Mouse (Mus musculus): ENCODE measurements at regions not wholly inside any gene's neighbourhood (a gene's known extent, or its start where the extent isn't known, plus 50 kb on each side); places are given as distances from the start of the nearest gene placed in this dataset.
"Not testable (repeated sequence)": the region's sequence is repeated elsewhere in the genome, so short reads cannot be mapped to it uniquely, and the experiment has no call there.

DNA sequence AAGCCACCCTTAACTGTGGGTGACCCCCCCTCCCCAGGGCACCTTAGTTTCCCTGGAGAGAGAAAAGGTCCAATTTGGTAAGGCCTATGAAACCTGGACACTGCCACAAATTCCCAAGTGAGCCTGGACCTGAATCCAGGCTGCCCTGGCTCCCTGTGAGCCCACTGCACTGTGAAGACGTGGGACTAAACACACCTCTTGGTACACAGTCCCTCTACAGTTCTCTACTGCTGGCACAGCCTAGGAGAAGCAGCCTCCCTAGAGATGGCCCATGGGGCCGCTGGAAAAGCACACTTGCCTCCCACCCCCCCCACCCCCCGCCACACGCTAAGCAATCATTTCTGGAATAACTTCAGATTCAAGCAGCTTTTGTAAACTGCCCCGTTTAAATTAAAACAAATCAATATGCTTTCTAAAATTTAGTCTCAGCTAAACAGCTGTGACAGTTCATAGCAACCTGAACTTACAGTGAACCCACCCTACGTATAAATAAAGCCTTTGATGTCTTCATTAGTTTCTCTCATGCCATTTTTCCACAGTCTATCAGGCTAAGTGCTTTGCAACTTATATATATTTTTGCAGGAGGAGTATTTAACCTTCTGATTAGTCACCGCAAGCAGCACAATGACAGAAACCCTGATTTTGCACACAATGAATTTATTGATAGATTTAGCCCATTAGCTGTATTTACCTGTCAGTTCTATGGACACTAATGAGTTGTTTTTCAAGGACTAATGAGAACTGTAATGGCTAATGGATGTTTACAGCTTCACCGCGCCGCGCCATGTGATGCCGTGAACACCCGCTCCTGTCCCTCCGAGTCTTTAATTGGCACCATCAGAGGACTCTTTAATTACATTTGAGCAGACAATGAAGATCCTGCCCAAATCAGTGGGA lies 215.3 kb downstream of the 3100002H09Rik start:
- DNase-seq, result no peak

DNA sequence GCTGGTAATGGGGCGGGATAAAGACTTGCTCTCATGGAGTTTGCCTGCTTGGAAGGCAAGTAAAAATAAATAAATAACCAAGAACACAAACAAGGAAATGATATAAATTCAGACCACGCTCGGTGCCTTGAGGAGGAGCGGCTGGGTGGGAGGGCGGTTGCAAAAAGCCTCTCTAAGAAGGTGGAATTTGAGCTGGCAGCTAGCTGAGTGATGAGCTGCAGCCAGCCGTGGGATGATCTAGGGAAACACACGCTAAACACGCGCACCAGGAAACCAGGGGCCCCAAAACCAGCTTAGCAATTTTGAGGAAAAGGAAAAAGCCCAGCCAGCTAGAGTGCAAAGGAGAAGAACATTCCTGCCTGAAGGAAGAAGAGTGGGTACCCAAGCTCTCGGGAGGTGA lies 217.0 kb downstream of the 3100002H09Rik start:
- no peak for DNase-seq

DNA sequence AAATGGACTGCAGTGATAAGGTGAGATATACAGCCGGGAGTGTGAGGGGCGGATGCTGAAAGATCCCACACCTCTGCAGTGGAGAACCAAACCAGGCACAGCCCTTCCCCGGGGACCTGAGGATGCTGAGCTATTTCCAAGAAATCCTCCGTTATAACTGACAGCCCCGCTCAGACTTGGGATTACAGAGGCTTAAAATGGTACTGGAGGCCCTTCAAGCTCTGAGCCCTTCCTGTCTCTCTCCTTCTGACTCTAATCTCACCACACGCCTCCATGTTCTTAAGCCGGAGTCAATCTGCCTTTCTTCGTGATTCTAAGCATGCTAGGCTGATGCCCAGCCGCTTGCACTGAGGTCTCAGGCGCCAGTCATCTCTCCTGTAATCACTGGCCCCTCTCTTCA lies 221.5 kb downstream of the 3100002H09Rik start:
- DNase-seq, result no peak

DNA sequence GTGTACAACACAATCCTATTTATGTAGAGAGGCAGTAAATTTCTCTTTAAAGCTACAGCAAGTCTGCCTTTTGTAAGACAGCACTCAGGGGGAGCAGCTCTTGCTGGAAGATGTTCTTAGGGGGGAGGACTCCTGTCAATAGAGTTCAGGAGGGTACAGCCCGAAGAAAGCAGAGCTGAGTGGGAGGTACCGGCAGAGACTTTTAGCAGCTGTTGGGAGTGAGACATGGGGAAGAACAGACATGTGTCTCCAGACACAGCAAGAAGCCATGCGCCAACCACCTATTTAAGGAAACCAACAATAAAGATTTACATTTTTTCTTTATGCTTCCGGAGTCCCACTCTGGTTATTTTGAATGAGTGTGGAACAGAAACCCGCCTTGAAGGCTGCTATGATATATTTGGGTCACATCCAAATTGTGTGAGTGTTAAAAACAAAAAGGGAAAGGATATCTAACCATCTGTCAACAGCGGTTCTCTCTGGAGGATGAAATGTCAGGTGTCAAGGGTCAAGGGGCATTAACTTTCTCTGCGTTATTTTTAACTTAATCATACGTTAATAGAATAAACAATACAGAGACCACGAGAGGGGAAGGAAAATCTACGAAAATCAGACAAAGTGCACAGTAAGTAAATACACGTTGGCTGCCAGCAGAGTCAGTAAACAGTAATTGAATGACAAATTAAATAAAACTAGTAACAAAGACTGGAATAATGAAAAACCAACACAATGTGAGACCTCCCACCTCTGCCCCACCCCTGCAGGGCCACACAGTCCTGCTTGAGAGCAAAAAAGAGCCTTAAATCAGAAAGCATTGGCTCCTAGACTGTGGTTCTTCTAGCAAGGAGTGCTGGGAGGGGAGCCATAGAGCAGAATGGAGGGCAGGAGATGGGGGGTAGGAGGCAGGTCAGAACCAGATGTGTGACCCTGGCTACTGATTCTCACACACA lies 225.2 kb downstream of the 3100002H09Rik start:
- no peak for DNase-seq

DNA sequence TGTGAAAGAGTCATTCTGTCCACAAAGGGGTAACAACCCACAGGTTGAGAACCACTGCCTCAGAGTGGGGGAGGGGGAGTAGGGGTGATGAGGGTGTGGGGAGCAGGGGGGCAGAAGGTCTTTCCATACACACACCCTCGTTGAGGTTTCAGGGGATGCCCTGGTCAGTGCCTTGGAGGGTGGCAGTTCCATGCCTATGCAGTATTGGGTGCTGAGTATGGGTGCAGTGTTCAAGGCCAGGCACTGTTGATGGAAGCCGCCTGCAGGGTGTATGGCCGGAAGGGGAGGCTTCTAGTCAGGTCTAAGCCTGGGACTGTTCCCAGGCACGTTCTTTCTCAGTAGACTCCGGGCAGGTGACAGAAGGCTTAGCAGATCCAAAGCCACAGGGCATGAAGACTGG lies 234.1 kb downstream of the 3100002H09Rik start:
- DNase-seq, result no peak

DNA sequence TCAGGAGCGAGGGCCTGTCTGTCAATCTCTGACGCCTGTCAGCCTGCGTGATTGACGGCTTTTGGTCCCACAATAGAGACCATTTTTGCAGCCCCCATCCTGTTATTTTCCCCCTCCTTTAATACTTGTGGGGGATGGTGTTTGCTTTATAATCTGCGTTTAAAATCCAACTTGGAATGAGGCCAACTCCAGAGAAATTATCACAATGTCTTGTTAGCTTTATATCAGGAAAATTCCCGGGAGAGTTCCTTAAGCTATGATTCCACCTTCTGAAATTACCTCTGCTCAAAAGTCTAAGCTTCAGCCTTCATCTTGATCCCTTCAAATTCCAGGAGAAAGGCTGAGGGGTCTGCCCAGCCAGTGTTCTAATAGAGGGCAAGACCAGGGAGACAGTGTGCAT lies 235.0 kb downstream of the 3100002H09Rik start:
- DNase-seq, result no peak

DNA sequence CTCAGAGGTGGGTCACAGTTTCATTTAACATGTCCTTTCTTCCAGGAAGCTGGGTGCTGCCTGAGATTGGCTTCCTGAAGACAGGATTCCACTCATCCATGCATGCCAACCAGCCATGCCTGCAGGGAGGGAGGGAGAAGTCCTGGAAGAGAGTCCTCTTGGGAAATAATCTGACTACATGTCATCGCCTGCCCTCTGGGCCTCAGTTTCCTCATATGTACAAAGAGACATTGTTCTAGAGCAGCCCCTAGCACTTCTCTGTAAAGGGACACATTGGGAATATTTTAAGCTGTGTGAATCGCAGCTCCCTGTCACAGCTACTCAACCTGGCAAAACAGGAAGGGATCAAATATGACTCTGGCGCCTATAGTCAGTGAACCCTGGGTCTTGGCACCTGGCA lies 241.8 kb downstream of the 3100002H09Rik start:
- DNase-seq, result no peak

DNA sequence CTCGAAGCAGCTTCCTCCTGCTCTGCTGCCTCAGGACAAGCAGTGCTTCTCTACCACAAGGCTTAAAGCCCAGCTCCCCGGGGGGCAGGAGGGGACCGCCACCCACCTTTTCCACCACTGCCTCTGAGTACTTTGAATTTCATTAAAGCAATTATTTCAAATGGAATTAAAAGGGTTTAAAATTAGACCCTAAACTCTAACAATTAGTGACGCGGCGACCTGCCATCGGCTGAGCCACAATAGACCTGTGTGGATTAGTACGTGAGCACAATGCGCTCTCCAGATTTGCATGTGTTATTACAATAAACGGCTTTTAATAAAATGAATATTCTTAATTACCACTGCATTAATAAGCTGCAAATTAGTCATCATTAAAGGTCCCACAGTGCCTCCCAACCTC lies 242.5 kb downstream of the 3100002H09Rik start:
- DNase-seq, result no peak

DNA sequence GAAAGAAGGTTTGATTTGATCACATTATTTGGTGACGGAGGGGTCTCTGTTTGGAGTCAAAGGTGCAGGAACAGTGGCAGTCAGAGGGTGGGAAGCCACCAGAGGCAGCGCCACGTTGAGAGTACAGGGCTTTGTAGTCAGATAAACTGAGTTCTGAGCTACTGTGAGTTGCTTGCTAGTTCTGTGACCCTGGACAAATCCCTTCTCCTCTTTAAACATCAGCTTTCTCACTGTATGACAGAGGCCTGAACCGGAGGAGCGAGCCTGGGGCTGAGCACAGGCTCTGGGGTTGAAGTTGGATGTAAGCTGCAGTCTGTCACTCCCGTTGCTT lies 250.1 kb downstream of the 3100002H09Rik start:
- DNase-seq, result no peak

DNA sequence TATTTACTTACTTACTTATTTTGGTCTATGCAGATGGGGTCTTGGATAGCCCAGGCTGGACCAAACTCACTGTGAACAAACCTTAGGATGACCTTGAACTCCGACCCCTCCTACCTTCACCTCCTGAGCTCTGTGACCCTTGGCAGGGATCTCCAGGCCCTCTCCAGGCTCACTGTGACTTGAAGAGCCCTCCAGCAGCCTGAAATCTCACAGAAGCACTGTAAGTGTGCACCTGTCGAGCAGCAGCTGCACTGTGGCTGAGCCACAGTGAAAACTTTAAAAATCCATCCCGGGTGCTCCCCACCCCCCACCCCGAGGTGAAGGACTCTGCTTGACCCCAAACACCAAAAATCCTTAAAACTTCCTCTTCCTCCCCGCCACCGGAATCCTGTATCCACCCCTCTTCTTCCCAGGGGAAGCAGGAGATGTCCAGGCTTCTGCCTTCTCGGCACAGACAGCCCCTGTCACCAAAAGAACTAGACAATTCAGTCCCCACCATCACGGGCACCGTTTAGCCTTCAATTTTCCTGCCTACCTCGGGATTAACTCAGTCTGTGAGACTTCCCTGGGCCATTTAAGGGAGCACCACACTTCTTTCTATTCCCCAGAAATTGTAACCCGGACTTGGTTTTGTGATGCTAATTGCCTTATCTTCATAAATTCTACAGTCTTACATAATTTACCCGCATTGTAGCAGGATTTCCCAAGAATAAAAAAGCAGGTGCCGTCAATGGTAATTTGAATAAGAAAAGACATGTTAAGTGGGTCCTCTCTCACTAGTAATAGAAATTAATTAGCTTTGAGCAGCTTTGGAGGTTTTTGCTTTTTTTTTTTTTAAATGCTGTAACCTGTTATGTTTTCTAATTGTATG lies 250.7 kb downstream of the 3100002H09Rik start:
- no peak for DNase-seq

DNA sequence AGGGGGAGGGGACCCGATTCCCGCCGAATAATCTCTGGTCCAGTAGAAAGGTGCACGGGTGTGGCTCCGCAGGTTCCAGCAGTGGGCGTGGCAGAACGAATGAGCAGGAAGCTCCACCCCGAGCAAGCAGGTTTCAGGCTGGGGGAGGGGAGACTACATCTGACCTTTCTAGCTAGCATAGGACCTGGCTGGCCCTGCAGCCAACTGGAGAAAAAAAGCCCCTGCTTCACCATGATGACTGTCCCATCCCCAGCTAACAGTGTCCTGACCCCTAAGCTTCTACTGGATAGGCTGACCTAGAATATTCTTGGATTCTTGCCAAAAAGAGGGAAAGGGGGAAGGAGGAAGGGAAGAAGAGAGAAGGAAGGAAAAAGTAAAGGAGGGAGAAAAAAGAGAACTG lies 252.1 kb downstream of the 3100002H09Rik start:
- DNase-seq, result not testable (repeated sequence)

DNA sequence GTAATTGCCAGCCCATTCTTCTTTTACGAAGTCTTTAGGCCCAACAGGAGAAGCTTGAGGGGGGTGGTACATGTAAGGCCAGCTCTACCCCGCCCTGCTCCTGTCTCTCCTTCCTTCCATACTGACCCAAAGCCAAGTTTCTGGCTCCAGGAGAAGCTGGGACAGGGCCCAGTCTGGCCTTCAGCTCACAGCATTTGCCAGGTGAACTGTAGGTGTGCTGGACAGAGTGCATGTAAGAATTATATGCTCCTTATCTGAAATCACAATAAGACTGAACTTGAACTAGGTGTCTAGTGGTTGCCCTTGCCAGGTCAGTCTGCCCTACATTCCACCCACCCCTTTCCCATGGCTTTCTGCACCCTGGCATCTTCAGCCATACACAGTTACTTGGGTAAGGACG lies 260.2 kb downstream of the 3100002H09Rik start:
- no peak for DNase-seq

DNA sequence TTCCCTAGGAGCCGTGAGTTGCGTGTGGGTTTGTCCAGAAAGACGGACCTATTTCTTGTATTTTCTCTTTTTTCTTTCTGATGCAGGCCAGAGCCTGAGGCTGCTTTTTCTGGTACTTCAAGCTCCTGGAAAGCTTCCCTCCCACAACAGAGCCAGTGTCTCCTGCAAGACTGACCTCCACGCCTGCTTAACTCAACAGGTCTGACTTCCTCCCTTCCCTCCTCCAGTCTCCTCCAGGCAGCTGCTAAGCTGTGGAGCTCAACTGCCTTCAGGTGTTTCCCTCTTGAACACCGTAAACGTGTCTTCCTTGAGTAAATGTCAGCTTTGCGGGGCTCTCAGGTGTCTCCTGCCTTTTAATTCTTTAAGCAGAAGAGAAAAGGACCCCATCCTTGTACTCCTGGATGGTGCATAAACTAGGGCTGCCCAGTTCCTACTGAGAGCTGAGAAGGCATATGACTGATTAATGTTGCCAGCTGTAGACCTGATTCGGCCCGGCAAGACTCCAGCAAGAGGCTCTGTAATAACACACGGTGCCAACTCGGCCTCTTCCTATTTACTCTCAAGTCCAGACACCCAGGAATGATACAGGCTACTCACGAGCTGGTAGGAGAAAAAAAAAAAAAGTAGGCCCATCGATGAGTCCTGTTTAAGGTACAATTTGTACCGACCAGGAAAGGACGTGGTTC lies 260.9 kb downstream of the 3100002H09Rik start:
- no peak for DNase-seq

DNA sequence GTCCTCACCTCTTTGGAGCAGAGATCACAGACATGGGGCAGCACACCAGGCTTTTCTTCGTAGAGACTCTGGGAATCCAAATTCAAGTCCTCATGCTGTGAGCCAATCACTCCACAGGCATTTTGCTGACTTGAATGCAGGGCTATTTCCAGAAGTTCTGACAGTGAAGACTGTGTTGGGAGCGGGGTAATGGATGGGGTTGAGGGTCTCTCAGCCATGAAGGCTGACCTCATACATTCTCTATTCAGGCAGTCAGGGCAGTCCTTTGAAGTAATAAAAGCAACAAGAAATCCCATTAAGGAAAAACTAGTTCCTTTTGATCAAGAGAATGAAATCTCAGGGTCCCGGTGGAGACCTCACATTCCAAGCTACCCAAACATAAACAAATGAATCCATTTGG lies 261.5 kb downstream of the 3100002H09Rik start:
- DNase-seq, result no peak

DNA sequence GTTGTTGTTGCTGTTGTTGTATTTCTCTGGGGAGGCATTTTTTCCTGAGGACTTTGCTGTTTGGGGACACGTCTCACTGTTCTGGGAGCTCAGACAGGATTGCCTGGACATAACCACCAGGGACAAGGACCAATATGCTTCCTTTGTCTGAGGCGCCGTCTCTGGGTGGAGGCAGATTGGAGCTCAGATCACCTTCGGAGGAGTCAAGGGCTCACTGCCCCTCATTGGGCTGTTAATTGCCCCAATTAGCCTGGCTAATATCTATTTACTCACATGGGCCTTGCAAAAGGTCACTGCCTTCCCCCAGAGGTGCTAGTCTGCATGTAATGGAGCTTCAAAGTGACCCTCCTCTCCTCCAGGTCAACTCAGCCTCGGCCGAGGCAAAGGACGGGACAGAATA lies 270.5 kb downstream of the 3100002H09Rik start:
- no peak for DNase-seq

DNA sequence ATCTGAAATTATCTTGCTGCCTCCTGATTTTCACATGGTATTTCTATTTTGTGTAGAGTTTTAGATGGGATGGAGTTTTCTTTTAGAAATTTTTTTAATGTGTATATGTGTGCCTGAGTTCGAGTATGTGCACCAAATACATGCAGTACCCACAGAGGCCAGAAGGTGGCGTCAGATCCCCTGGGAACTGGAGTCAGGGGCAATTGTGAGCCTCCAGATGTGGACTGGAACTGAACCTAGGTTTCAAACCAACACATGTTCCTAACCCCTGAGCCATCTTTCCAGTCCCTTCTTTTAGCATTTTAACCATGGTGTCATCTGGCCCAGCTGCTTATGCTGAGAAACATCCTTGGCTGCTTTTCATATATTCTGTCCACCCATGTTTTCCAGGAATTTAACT lies 274.9 kb downstream of the 3100002H09Rik start:
- DNase-seq, result no peak

DNA sequence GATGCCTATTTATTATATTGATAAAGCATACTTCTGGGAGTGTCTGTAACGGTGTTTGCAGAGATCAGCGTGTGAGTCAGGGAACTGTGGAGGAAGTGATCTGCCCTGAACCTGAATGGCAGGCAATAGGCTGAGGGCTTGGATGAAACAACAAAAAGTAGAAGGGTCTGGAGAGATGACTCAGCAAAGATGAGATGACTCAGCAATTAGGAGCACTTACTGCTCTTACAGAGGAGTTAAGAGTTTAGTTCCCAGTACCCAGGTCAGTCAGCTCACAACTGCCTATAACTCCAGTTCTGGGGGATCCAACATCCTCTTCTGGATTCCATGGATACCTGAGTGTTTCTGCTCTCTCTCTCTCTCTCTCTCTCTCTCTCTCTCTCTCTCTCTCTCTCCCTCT lies 277.6 kb downstream of the 3100002H09Rik start:
- no peak for DNase-seq

DNA sequence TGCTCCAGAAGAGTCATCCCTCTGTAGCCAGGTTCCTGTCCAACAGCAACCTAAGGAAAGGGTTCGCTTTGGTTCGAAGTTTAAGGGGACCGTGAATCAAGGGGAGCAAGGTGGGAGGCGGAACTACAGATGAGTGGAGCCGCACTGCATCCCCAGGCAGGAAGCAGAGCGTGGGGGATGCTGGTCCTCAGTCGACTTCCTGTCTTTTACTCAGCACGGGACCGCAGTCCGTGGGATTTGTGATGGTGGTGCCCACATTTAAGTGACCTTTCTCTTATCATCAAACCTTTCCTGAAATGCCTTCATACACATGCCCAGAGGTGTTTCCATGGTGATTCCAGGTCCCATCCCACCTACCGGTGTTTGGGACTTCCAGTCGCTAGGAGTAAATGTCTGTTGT lies 278.2 kb downstream of the 3100002H09Rik start:
- DNase-seq, result no peak

DNA sequence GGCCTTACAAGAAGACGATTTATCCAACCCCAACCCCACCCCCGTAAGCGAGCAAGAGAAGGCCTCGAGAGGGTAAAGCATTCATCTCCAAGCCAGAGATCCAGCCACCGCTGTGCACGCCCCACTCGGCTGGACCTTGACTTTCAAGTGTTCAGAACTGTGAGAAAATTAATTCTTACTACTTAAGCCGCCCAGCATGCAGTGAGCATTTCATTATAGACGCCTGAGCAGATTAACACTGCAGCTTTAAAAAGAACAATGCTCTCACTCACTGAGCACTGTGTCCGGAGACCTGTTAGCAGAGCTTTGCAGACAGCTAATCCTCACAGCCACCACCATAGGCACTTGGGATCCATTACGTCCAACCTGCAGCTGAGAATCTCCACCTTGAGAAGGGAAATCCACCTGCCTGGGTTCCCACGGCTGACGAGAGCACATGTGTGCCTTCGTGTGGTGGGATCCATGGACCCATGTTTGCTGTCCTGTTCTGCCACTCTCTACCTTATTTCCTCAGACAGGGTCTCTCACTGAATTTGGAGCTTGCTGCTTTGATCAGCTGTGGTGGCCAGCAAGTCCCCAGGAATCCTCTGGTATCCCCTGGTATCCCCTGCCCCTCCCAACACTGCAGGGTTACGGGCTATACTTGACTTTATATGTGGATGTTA lies 281.4 kb downstream of the 3100002H09Rik start:
- no peak for DNase-seq

DNA sequence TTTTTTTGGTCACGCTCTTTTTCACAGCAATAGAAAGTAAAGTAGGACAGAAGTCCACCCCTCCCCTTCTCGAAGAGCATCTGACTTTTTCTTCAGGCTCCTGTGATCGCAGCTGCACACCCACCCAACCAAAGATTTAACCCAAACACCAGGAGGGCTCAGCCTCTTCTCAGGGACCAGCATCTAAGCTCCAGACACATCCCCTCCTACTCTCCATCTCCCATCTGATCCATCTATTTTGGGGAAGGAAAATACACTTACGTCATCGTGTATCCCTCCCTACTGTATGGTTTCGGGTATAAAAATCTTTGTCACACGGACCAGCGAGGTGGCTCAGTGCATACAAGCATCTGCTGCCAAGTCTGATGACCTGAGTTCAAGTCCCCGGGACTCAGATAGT lies 284.3 kb downstream of the 3100002H09Rik start:
- DNase-seq, result no peak

DNA sequence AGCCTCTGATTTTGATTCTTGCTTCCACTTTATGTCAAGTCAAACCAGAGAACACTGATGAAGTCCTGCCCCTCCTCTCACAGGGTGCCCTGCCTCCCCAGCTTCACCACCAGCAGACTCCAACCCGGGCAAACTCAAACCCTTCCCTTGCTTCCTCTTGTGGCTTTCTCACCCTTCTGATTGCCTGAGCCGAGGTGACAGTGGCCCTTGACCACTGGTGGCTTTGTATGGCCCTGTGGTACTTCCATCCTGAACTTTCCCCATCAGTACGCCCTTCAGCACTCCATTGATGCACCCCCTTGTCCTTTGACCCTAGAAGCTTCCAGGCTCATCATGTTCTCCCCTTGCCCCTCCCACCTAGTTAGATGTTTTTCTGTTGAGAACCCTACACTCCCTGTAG lies 287.0 kb downstream of the 3100002H09Rik start:
- no peak for DNase-seq

DNA sequence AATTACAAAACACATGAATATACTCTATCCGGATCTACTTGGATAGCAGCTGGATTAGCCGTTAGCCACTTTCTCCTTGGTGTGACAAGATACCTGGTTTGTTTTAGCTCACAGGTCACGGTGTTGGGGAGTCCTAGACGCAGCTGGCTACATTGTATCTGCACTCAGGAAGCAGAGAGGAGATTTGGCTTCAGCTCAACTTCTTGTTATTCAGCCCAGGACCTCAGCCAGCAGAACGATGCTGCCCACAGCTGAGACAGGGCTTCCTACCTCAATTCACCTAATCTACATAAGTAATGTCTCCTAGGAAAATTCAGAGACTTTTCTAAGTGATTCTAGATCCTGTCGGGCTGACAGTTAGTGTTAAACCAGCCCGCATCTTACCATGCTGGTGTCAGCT lies 289.4 kb downstream of the 3100002H09Rik start:
- DNase-seq, result no peak

Data from right cerebral cortex, postnatal 4 days (tissue).